Mouse (Mus musculus) MEL-GATA-1-ER (cell line): ENCODE measurements at regions not wholly inside any gene's neighbourhood (a gene's known extent, or its start where the extent isn't known, plus 50 kb on each side); places are given as distances from the start of the nearest gene placed in this dataset.
"Not testable (repeated sequence)": the region's sequence is repeated elsewhere in the genome, so short reads cannot be mapped to it uniquely, and the experiment has no call there.

Experiments
- DNase-seq: peaks from one replicate; pipeline ENCODE4 v3.0.0-alpha.2; 2012; ENCODE audit warnings: low read depth; ENCODE audit errors: extremely low read depth

DNA sequence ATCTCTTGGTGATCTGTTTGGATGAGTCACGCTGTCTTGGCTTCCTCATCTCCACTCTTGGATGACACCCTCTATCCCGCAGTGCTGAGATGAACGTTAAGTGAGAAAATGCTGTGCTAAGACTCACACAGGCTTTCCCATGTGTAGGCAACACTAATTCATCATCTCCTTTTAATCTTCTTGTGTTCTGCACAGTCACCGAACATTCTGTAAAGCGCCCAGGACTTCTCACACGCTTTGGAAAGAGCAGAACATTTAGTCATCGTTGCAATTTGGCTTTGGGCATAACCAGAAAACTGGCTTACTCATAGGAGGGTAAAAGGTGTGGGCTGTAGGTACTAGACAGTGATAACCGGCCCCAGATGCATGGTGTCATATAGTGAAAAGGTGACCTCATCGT is 94.9 kb downstream of the Plppr4 start:
- no peak for DNase-seq

DNA sequence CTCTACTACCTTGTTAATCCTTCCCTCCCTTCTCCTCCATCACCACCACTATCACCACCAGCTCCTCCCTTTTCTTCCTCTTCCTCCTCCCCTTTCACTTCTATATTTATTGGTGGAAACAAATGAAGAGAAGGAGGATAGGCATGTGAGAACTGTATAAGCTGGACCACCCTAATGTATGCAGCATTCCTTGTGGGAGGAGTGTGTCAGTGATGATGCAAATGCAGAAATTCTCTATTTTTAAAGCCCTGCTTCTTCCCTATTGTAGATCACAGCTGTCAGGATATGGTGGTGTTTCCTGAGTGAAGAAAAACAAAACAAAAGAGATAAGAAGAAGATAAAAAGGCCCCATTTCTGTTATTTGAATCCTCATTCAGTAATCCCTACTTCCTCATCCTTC is 112.8 kb downstream of the Plppr4 start:
- DNase-seq: no peak

DNA sequence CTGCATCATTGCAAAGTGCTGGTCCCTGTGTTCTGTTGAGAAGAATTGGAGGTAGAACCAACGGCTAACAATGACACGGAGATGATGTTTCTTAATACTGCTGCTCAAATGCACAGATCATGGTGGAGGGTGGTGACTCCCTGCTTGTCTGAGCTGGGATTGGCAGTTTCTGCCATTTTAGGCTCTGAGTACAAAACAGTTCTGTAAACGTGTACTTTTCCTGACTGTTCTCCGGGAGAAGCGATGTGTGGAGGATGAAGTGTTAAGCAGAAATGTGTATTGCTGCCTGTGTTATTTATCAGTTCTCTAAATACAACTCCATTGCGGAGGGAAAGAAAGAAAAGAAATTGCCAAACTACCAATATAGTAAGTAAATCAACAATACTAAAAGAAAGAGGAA is 118.9 kb downstream of the Plppr4 start:
- no peak for DNase-seq

DNA sequence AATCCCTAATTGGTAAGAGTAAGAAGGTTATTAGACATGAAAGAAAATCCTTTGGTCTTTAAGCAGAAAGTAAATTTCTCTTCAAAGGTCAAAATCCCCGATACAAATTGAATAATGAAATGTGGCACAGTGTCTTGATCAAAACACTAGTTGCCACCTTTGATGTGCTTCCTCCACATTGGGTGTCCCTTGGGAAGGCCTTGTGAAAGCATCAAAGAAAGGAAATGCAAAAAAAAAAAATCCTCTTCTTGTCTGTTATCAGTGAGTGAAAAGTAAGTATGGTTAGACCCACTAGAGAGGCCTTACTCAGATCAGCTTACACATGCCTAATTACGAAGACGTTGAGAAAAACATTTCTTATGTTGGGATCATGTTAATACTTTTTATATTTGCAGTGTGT is 134.1 kb downstream of the Plppr4 start:
- DNase-seq: no peak

DNA sequence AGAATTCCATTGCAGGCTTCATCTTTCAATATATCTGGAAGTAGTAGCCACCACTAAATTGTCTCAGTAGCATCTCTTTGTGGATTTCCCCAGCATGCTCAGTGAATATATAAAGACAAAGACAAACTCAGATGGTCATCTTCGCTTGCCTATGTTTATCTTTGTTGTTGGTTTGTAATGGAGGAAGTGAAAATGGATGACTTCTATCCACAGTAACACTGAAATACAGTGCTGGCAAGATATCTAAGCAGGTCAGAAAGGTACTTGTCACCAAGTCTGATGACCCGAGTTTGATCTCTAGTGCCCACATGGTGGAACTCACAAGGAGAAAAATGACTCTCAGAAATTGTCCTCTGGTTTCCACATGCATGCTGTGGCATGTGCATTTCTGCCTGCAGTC is 135.6 kb downstream of the Plppr4 start:
- DNase-seq: no peak

DNA sequence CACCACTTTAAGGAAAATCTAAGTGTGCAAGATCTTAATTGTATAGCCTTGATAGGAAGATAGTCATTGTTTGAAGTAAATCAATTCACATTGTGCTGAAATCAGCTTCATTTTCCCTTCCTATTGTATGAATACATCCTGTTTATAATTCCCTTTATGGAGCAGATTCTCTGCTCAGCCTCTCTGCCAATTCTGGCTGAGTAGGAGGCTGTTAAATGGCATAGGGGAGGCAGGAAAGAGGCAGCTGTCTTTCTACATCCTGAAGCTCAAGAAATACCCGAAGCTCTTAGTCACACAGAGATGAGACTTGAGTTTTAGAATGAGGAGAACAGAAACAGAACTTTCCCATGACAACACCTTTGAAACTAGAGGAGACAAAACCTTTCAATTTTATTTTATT is 142.7 kb downstream of the Plppr4 start:
- no peak for DNase-seq

DNA sequence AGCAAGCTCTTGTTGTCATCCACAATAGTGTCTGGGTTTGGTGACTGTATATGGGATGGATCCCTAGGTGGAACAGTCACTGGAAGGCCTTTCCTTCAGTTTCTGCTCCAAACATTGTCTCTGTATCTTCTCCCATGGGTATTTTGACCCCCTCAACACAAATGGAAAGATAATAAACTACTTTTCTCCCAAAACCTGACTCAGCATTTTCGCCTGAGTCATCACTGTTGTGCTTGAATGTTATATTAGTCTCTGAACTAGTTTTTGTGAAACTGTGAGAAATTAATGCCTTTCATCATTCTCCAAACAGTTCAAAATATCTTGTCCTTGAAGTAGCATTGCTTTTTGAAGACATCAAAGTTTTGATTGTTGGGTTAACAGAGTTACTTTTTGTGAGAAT is 168.8 kb downstream of the Plppr4 start:
- no peak for DNase-seq

DNA sequence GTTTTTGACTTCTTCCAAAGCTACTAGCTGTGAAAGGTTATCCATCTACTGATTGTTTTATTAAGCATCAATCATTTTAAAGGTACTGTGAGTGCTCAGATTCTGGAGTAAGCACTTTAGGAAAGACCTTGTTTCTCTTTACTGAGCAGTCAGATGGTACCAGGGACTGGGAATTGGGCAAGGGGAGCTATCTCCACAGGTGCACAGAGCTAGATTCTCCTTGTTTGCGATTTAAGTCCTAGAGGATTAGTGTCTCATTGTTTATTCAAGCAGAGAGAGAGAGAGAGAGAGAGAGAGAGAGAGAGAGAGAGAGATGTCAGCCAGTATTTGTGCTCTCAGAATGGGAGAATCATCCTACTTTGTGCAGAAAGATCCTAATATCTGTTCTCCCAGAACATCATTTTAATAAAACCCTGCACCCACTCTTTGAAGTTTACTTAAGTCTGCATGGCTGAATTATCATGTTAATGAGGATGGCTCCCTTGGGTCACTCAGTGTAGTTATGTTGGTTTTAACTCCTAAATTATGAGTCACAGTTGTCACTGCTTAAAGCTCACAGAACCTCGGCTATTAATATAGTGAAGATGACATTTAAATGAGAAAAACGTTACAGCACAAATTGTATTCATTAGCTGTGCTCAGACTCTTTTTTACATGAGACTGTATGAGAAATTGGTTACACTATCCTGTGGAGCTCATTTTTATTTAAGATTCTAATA is 171.7 kb downstream of the Plppr4 start:
- no peak for DNase-seq

DNA sequence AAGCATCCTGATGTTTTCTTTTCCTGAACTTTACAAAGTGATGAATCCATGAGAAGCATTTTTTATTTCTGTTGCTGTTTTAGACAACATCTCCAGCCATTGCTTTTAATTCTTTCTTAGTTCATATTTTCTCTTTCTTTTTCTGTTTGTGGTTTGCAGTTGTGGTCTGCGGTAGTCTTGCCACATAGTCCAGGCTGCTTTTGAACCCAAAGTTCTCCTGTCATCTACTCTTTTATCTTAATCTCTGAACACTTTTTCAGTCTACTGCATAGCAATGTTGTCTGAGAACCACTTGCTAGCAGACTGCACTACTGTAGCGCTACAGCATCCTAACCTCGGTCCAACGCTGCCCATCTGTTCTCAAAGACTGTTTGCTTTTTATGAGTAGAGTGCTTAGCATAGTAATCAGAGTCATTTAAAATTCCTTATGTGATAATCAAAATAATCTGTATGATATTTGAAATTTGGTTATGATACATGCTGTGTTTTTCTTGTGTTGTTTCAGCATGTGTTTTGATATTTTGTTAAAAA is 177.0 kb downstream of the Plppr4 start:
- DNase-seq: no peak

DNA sequence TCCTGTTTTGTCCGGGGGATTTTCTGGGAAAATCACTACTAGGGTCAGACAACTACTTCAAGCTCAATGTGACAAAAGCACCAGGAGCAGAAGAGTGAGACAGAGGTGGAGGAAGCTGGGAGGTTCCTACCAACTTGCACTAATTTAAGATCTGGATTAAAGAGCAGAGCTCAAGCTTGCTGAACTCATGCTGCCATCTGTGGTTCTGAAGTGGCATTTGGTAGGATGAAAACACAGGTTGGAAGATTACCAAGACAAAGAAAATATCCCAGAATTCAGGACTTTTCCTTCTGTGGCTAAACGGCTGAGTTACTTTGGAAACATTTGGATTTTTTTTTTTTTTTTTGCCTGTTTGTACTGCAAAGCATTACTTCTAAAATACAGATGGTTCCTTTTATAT is 190.9 kb downstream of the Plppr4 start:
- no peak for DNase-seq

DNA sequence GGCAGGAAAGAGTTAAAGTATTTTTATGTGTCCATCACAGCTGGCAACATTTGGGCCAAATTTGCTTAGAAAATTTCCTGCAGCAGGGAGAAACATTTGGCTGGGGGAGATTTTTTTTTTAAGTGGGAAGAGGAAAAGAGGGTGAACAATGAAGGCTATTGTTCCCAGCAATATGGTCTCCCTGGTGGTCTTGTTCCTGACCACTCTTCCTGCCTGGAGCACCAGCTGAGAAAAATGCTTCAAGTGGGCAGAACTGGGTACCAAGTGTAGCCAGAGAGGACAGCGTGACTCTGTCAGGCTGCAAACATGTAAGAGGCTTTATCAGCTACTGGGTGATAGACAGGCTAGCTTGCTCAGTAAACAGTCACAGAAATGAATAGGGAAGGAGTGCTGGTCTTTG is 194.3 kb upstream of the Palmd start:
- DNase-seq: no peak

DNA sequence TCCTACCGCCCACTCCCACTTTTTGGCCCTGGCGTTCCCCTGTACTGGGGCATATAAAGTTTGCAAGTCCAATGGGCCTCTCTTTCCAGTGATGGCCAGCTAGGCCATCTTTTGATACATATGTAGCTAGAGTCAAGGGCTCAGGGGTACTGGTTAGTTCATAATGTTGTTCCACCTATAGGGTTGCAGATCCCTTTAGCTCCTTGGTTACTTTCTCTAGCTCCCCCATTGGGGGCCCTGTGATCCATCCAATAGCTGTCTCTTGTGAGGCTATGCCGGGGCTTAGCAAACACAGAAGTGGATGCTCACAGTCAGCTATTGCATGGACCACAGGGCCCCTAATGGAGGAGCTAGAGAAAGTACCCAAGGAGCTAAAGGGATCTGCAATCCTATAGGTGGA is 191.9 kb upstream of the Palmd start:
- DNase-seq: not testable (repeated sequence)

DNA sequence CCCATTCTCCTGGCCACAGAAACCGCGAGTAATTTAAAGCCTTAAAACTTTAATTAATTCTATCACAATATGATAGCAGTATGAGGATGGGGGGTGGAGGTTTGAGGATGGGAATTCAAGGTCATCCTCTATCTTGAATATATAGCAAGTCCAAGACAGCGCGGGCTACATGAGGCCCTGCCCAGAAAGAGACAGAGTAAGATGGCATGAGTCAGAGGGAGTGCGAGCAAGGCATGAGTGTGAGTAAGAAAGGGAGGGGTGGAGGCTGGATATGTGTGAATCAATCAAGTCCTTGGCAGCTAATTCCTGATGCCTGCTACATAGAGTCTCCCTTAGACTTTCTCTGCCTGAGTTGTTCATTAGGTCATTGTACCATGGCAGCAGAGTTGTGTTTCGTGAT is 186.5 kb upstream of the Palmd start:
- DNase-seq: no peak

DNA sequence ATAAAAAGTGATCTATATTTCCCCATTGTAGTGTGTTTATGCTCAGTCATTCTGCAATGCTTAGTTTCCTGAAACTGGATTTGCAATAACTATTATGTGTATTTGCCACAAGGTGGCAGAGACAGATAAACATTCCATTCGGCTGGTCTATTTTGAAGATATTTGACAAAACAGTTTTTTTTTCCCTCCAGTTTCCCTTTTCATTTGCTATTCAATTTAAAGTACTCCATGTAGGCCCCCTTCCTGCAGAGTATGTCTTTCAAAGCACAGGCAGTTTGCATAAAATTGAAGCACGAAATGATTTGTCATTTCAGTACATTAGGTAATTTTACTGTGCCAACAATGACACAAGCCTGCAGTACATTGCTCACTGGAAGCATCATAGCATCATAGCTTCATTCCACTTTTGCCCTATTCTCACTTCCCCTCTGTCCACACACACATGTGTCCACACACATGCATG is 184.3 kb upstream of the Palmd start:
- peak; percentile 23 for DNase-seq

DNA sequence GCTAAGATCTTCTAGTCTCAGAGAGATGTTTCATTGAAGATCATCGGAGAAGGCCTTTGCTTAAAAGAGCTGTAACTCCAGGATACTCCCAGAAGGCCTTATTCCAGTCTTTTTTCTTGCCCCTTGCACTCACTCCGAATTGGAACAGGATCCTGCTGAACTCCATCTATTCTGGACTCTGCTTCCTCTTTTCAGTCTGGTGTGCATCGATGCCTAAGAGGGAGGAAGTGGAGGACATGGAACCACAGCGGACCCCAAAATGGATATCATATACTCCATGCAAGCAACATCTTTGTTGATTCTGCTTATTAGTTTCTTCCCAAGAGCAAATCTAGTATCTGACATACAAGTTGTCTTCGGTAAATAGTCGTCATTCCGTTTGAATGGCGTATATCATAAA is 183.6 kb upstream of the Palmd start:
- DNase-seq: peak; percentile 8

DNA sequence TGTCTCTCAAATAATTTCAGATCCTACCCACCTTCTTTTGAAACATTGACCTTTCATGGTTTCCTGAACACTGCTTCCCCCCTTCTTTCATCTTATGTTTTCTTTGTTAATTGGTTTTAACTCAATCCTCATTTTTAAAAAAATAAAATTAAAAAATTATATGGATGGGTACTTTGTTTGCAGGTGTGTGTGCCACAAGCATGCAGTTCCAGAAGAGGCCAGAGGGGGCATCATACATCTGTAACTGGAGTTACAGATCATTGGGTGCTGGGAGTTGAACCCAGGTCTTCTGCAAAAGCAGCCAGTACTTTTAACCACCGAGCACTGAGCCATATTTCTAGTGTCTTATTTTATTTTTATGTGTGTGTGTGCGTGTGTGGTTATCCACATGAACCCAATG is 178.6 kb upstream of the Palmd start:
- DNase-seq: no peak

DNA sequence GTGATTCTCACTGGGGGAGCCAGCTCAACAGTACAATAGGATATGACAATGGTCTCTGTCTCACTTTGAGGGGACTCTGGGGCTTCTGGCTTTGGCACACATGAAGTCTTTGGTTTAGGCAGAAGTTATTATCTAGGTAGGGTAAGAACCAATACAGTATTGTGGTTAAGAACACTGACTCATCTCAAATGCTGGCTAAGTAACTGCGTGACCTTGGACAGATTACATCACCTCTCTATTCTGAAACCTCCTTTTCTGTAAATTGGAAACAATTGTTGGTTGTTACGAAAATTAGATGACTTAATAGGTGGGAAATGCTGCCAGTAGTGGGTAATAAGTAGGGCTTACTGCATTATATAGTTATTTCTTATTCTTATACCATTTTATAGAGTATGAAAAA is 171.0 kb upstream of the Palmd start:
- no peak for DNase-seq

DNA sequence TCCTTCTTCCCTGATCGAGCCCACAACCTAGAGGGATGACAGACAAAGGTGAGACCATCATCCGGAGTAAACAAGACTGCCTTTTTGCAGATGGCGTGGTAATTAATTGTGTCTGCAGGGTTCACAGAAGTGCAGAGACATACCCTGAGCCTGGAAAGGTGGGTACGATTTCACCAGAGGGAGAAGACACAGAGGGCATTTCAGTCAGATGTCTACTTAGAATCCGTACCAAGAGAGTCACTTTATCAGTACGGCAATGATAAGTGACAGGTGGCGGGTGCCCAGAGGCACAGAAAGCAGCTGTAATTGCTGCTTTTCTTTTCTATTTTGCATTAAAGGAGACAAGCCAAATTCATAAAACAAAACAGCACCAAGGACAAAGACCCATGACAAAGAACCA is 169.9 kb upstream of the Palmd start:
- DNase-seq: no peak

DNA sequence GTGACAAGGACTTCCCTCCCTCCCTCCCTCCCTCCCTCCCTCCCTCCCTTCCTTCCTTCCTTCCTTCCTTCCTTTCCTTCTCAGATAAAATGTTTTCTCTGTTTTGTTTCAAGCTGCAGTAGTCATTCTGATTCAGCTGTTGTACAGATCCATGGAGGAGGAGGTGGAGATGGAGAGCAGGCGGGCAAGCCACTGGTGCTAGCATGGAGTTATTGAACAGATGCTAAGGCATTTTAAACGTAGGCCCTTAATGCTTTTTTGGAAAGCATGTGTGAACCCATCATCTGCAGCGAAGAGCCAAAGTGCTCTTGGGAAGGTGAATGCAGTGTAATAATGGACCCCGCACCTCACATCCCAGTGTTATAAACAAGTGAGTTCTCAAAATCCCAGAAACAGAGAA is 164.1 kb upstream of the Palmd start:
- DNase-seq: no peak

DNA sequence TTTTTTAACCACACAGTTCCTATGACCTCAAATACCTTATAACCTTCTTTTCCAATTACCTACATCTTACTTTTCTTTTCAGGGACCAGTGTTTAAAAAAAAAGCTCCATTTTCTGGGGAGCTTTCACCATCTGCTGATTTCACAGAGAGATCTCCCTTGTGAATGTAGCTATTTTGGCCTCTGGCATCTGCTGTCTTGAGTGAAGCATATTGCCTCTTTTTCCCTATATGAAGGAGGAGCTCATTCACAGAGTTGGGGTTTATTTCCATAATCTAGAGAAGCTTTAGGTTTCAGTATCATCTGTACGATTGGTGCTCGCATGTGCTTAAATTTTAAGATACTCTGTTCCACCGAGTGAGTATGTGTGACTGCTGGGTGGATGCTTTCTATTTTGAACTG is 153.4 kb upstream of the Palmd start:
- DNase-seq: no peak

DNA sequence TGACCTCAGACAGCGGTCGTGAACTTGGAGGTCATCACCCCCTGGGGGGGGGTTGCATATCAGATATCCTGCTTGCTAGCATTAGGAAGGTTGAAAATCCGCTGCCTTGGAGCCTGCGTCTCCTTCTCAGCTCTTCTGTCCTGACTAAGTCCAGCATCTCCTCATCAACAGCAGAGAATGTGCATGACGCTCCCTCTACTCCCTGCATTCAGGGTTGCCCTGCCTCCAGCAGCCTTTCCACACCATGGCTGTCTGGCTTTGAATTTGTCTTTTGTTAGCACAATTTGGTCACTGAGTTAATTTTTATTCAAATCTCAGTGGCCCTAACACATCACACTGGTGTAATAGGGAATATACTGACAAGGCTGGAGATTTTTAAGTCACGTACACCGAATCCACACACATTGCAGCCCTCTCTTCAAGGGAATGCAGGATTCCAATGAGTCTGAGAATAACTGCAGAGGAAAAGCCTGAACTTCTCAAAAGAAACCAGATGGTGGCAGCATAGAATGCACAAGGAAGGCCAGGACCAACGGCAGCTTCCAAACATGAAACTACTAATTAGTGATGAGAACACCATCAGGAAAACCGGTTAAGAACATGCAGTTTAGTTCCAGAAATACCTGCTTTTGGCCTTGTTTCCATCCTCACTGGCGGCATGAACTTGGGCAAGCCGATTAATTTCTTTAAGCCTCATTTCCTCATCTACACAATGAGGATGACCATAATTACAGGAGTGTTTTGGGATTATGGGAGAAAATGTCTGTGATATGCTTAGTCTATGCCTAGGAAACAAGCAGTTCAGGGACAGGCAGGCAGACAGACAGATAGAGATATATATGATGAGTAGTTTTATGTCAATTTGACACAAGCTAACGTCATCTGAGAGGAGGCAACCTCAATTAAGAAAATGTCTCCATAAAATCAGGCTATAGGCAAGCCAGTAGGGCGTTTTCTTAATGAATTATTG is 151.6 kb upstream of the Palmd start:
- peak; percentile 16 for DNase-seq

DNA sequence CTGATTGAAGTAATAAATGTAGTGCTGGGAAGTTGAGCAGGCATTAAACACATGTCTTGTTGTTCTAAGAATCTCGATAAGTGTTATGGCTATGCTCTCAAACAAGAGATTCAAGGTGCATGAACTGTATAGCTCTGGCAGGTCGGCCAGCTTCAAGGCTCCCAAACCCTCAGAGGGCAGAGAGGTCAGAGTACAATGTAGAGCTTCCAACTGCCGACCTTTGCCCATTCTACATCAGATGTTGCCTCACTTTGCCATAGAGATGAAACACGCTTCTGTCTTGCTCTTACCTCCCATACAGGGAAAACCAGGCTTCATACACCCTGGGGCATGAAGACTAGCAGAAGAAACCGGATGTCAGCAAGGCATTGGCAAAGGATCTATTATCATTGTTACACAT is 150.8 kb upstream of the Palmd start:
- DNase-seq: no peak
